Mouse (Mus musculus) layer of hippocampus, adult 2 months (tissue): ENCODE measurements around the gene Dmrtc2. TPM values are rescaled to one million over a fixed set of nuclear protein-coding genes. Genes with fewer than 3 reads are reported as not detected.

Source experiments
- DNase-seq, 2 experiments: peaks; one replicate each; pipeline ENCODE4 v3.0.0; 2022; ENCODE audit warnings: low spot score in 2 of 2
- H3K27ac ChIP-seq: fragments of 200-600 bp; 2 replicates; pipeline ENCODE4 v1.8.1; 2022
- H3K4me3 ChIP-seq: fragments of 200-600 bp; 2 replicates; pipeline ENCODE4 v1.8.1; 2022; ENCODE audit warnings: mild to moderate bottlenecking
- CTCF ChIP-seq: fragments of 200-600 bp; conservative IDR thresholded peaks from 2 replicates; pipeline ENCODE4 v1.8.1; 2022; ENCODE audit warnings: antibody characterized with exemption, mild to moderate bottlenecking, moderate library complexity
- total RNA-seq, 2 experiments: library from RNA; stranded (reverse); gene quantifications; 2 replicates each; pipeline ENCODE4 v1.2.3; 2021

The Dmrtc2 gene
- total RNA-seq, 2 experiments from 2014 or later = not detected

DNA sequence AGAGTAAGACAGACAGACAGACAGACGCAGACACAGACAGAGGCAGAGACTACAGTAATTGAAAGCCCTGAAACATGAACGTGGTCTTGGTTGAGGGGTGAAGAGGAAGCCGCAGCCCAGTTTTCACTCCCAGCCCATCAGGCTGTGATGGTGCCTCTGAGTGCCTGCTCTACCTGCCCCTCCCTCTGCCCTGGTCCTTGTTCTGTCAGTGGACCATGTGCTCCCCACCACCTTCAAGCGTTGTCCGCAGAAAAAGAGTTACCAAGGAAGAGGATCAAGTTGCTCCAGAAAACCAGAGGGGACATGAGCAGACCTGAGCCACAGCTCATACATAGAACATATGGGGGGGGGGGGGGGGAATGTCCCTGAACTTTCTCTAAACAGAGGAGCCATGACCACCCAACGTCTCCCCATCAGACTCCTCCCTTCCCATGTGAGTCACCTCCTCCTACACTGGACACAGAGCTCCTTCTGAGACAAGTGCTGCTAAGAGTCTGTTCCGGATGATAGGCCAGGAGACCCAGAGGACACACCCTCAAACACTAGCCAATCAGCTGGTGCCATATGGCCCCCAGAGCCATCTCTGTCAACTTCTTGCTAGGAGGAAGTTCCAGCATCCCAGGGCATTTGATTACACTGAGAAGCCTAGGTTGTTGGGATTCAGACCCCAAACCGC lies 17.2 kb upstream of the Dmrtc2 start:
- TF ChIP-seq CTCF = no peak
- H3K27ac ChIP-seq = no peak overlapping the region
- no peak for DNase-seq
- no peak overlapping the region for H3K4me3 ChIP-seq

DNA sequence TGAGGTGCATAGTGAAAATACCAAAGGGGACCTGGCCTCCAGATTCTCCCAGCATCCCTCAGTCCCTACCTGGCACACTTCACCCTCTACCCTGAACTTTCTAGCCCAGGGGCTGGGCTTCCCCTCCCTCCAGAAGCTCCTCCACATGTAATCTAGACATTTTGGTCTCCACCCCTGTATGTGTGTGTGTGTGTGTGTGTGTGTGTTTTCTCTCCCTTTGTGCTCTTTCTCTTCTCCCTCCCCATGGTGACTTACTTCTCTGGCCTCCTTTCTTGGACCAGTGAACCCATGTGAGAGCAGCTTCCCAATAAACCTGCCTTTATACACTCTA lies 16.7 kb upstream of the Dmrtc2 start:
- TF ChIP-seq CTCF = no peak

DNA sequence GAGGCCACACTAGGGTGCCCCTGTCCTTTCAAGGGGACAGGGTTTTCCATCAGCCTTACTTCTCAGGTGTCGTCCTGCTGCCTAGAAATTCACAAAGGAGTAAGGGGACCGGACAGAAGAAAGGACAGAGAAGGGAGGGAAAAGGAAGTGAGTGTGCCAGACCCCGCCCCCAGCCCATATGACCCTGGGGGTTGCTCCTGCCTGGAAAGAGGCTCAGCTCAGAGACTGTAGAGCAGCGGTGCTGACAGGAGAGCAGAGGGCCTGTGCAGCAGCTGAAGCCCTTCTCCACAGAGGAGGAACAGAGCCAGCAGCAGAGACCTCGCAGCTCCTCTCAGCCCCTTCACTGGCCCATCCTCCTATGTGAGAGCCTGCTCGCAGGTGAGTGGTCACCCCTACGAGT lies 16.2 kb upstream of the Dmrtc2 start:
- TF ChIP-seq CTCF = no peak
- no peak overlapping the region for H3K27ac ChIP-seq
- no peak overlapping the region for H3K4me3 ChIP-seq
- DNase-seq = no peak

More for the DNA sequence above, 16.7 kb upstream of the Dmrtc2 start:
- DNase-seq = no peak
- Histone ChIP-seq H3K27ac (no peak overlapping the region), H3K4me3 (no peak overlapping the region)

DNA sequence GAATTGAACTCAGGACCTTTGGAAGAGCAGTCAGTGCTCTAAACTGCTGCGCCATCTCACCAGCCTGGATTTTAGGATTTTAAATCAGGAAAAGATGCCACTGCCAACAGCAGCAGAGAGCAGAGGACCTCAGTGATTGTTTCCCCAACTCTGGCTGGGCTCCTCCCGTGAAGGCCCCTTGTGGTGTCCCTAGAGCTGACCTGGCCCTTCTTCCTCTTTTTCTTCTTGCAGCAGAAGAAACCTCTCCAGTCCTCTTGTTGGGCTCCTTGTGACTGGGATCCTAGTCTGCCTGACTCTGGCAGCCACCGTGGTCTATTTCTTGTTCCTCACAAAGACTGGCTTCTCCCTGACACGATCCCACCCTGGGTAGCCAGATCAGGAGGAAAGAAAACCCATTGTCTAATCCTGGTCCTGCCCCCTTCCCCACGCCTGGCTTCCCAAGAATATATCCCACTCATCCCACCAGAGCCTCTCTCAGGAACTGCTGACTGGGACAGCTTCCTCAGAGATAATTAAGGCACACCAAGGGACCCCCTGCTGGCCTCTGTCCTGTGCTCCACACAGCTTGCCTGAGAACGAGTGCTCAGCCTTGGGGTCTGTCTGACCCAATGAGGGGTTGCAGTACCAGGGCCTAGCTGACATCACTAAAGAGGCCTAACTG lies 13.3 kb upstream of the Dmrtc2 start:
- Histone ChIP-seq H3K4me3 (no peak overlapping the region), H3K27ac (no peak overlapping the region)
- TF ChIP-seq CTCF = no peak
- no peak for DNase-seq

DNA sequence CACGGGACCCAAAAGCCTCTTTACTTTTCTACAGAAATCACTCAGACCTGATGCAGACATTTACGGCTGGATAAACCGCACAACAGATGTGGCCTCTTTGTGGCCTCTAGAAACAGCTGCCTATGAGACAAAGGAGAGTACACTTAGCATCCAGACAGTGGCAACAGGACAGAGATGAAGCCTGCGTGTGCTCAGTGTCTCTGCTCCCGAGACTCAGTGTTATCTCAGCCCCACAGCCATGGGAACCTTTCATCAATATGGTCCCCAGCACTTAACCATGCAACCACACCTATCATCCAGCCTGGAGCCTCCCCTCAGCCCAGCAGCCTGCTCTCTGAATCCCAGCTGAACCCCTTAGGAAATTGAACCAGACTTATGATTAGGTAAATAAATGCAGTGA lies 10.6 kb upstream of the Dmrtc2 start:
- no peak for TF ChIP-seq CTCF
- H3K27ac ChIP-seq = no peak overlapping the region
- no peak for DNase-seq
- no peak overlapping the region for H3K4me3 ChIP-seq

DNA sequence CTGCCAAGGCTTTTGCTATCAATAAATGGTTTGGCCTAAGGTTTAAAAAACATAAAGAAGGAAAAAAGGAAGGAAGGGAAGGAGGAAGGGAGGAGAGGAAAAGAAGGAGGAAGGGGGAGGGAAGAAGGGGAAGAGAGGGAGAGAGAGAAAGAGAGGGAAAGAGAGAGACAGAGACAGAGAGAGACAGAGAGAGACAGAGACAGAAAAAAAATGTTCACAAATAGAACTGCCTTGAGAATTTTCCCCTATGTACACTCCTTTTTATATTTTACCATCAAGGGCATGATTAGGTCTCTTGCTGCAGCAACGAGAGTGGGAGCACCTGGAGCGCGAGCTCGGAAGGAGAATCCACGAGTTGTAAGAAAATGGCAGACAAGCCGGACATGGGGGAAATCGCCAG lies 7.9 kb upstream of the Dmrtc2 start, which contains the start of gene Gm9844:
Gene Gm9844, plus strand, starts transcription at position 301 of the 400 bp plus-strand sequence.
- TF ChIP-seq CTCF = no peak
- Histone ChIP-seq H3K27ac (no peak within 1 kb of the TSS), H3K4me3 (no peak within 1 kb of the TSS)
- no peak for DNase-seq

DNA sequence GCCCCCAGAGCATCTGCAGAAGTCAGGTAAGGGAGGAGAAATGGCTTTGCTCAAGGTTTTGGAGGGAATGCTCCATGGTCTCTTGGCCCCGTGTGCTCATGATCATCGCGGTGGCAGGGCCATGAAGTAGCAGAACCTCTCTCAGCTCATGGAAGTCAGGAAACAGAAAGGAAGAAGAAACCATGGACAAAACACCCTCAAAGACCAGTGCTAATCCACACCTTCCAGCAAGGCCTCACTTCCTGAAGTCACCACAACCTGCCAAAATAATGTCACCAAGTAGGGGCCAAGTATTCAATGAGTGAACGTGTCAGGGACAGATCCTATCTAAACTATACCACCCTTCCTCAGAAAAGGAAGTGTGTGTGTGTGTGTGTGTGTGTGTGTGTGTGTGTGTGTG lies 7.0 kb upstream of the Dmrtc2 start:
- no peak for DNase-seq
- Histone ChIP-seq H3K27ac (no peak overlapping the region), H3K4me3 (no peak overlapping the region)
- no peak for TF ChIP-seq CTCF

DNA sequence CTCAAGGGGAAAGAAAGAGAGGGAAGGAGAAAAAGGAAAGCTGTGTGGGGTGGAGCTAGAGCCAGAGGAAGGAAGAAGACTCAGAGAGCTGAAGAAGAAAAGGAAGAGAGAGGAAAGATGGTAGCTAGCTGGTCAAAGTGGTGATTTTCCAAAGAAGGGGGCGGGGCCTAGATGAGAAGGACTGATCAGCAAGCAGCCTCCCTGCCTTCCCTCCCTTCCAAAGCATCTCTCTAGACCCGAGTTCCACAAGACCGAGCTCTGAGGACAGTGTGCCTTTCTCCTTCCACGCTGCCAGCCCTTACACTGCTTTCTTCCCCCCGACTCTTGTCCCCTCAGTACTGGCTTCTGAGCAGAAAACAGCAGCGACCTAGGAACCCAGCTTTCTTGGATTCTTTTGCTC lies 5.7 kb upstream of the Dmrtc2 start:
- no peak for TF ChIP-seq CTCF

DNA sequence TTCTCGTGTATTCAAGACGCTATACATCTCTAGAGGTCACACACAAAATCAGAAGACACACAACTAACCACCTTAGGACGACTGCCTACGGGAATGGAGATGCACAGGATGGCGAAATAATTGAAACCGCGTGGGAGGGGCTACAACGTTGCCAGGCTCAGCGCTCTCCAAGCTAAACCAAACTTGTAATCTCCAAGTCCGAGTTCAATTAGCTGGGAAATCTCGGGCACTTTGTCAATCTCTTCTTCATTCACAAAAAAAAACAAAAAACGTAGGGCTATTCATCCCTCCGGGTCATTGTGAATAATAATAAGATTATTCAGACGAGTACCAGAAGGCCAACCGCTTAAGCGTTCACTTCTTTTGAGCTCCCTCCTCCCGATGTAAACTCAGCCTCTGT lies 777 bp upstream of the Dmrtc2 start:
- no peak for DNase-seq
- Histone ChIP-seq H3K4me3 (no peak overlapping the region), H3K27ac (no peak overlapping the region)
- no peak for TF ChIP-seq CTCF

More for the DNA sequence above, 5.7 kb upstream of the Dmrtc2 start:
- no peak overlapping the region for H3K27ac ChIP-seq
- DNase-seq = no peak
- no peak overlapping the region for H3K4me3 ChIP-seq

DNA sequence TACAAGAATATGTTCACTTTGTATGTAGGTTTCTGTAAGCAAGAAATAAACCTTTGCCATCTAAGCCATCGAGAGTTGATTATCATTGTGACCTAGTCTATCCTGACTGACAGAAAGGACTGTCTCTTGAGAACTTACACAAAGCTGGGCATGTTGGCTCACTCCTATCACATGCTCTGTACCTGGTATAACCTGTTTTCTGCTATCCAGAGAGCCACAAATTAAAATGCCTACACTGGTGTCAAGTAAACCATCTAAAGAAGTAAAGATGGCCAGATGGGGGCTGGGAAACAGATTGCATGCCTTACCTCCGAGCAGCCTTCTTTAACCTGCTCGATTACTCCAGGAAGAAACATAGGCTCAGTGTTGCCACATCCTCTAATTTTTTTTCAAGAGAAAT lies 7.7 kb downstream of the Dmrtc2 start:
- no peak overlapping the region for H3K4me3 ChIP-seq
- no peak overlapping the region for H3K27ac ChIP-seq
- TF ChIP-seq CTCF = no peak
- no peak for DNase-seq

DNA sequence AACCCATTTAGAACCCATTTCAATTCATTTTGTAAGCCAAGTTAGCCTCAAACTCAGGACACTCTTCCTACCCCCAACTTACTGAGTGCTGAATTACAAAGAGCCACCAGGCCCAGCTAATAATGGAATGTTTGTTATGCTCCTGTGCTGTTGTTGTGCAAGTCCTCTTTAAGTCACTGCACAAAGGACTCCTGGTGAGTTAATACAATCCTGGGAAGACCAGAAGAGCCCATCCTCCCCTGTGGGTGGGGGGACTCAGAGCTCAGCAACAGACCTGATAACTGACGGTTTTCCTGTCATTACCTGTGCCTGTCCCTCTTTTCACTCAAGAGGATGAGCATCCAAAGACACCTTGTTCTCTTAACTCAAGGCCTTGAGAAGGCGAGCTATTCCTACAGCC lies 9.8 kb downstream of the Dmrtc2 start:
- TF ChIP-seq CTCF = no peak
- no peak overlapping the region for H3K27ac ChIP-seq
- DNase-seq = no peak
- no peak overlapping the region for H3K4me3 ChIP-seq

DNA sequence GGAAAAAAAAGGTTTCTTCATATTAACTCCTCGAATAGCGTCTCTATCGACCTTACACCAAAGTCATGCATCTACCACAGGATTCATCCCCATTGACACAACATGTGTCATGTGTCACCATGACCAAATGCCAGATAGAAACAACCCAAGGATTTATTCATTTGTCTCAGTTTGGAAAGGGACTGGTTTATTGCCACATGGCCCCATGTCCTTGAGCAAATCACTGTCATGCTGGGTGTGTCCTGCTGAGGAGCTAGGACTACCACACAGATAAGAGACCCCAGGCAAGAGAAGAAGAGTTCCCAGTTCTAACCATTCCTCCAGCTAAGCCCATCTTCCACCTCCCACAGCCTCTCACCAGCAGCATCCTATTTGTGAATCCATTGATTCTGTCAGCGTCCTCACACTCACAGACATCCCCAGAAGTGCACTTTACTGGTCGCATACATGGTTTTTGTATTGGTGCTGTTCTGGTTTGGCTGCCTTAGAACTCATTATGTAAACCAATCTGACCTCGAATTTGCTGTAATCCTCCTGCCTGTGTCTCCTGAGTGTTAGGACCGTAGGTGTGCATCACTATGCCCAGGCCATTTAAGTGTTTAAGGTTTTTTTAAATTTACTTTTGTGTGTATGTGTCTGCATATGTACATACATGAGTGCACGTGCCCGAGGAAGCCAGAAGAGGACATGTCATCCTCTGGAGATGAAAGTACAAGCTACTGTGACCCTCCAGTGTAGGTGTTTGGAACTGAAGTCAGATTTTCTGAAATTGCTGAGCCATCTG lies 12.8 kb downstream of the Dmrtc2 start:
- DNase-seq = no peak
- Histone ChIP-seq H3K4me3 (no peak overlapping the region), H3K27ac (no peak overlapping the region)
- TF ChIP-seq CTCF = no peak

DNA sequence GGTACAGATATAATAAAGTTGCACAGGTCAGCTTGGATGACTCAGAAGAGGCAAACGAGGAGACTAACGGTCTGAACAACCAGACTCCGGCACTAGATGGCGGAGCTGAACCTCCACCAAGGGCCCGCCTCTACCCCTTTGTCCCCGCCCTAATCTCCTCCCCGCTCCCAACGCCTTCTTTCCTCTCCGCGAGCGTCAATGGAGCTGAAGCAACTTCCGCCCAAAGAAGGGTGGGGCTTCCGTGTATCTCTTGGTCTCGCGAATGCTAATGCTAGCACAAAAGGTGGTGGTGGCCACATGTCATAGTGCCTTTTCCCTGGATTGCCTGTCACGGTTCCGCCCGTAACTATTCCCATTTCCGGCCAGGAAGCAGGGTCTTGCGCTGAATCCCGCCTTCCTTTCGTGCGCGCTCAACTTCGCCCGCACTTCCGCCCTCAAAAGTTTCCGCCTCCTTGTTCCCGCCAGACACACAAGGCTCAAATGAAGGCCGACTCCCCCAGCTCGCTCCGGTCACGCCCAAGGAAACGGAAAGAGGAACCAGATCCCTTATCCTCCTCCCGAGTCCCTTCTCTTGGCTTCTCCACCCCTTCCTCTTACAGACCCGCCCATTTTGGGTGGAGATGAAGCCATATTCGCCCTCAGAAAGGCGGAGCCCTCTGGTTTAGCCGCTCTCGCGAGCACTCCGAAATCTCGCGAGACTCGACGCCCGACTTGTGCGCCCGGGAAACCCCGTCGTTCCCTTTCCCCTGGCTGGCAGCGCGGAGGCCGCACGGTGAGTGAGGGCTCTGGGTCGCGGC lies 14.2 kb downstream of the Dmrtc2 start, which contains the start of gene Rps19:
Gene Rps19, plus strand, starts transcription at position 476 of the 797 bp plus-strand sequence.
- peak within 1 kb of the TSS; percentile 97 for H3K4me3 ChIP-seq
- peak; percentile 98 to 99 for DNase-seq
- peak within 1 kb of the TSS; percentile 97 for H3K27ac ChIP-seq
- peak; percentile 81 for TF ChIP-seq CTCF
